Mouse (Mus musculus): ENCODE data around the gene Bbs12. TPM values are rescaled to one million over a fixed set of nuclear protein-coding genes. Genes with fewer than 3 reads are reported as not detected.

Bbs12 gene
- total RNA-seq, 2 experiments from 2014 or later, result 4.4 to 4.9 TPM

- no peak for DNase-seq (ENCODE audit: low spot score in 2 of 2)
- intact Hi-C loops (cut with DNase I), result no loop called here
Measured at GRCm38 (mm10) chr3:37316233-37316632, 3.9 kb downstream of the Bbs12 start.

GRCm38 (mm10) chr3:37324310-37324709 is 12.0 kb downstream of the Bbs12 start:
- intact Hi-C loops (cut with DNase I), result loop anchor here (5.0 kb wide), 1 partner anchor 88 kb away; no protein-coding TSS in a partner anchor
- DNase-seq (ENCODE audit: low spot score in 2 of 2), result no peak

- no peak for DNase-seq (ENCODE audit: low spot score in 2 of 2)
- intact Hi-C loops (cut with DNase I), result no loop called here
Measured at GRCm38 (mm10) chr3:37325317-37326112, 13.2 kb downstream of the Bbs12 start.

GRCm38 (mm10) chr3:37326627-37327026 is 14.3 kb downstream of the Bbs12 start:
- intact Hi-C loops (cut with DNase I), result no loop called here
- DNase-seq (ENCODE audit: low spot score in 2 of 2), result no peak

DNA sequence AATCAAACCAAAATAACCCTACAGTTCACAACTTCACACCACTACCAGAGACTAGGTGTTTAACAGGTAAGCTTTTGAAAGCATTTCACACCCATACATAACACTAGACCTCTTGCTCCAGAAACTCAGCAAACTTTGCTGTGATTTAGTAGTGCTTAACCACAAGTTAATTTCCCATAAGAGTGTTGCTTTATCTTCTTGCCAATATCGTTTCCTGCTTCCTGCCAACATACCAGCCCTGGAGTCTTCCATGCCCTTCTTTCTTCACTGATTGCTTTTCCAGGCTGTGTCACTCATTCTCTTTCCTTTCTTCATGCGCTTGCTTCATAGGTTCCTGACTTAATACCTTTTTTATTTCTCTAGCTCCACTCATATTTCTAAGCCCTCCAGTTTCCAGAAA is 16.1 kb downstream of the Bbs12 start:
- no peak for DNase-seq (ENCODE audit: low spot score in 2 of 2)
- intact Hi-C loops (cut with DNase I), result no loop called here

- DNase-seq (ENCODE audit: low spot score in 2 of 2), result no peak
- intact Hi-C loops (cut with DNase I), result no loop called here
Measured at GRCm38 (mm10) chr3:37329963-37330362, 17.6 kb downstream of the Bbs12 start.

DNA sequence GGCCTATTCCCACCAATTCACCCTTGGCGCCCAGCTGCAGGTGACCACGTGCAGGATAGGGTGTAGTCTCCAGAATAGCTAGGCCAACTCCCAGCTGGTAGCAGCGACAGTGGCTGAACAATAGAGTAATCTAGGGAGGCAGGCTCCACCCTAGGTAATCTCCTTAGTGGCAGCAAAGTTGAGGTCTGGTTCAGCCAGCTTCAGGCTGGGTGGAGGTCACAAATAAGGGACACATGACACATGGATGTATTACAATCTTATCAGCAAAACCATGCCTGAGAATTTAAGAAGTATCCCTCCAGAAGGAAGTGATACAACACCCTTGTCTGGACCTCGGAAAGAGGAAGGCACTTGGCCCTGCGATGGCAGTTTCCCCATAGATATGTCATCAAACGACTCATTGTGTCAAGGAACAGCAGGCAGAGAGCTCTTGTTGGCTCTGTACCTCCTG is 19.7 kb downstream of the Bbs12 start:
- intact Hi-C loops (cut with DNase I), result no loop called here
- no peak for DNase-seq (ENCODE audit: low spot score in 2 of 2)

- no peak for DNase-seq (ENCODE audit: low spot score in 2 of 2)
- intact Hi-C loops (cut with DNase I), result no loop called here
Measured at GRCm38 (mm10) chr3:37334053-37334452, 21.7 kb downstream of the Bbs12 start.

GRCm38 (mm10) chr3:37341110-37341509 is 28.8 kb downstream of the Bbs12 start:
- DNase-seq (ENCODE audit: low spot score in 2 of 2), result no peak
- intact Hi-C loops (cut with DNase I), result loop anchor here (5.0 kb wide), 1 partner anchor 76 kb away; the partner anchor contains the start of gene Spata5

GRCm38 (mm10) chr3:37342811-37343210 is 30.5 kb downstream of the Bbs12 start:
- no peak for DNase-seq (ENCODE audit: low spot score in 2 of 2)
- intact Hi-C loops (cut with DNase I), result loop anchor here (5.0 kb wide), 1 partner anchor 74 kb away; the partner anchor contains the start of gene Spata5

- DNase-seq (ENCODE audit: low spot score in 2 of 2), result no peak
- intact Hi-C loops (cut with DNase I), result no loop called here
Measured at GRCm38 (mm10) chr3:37347671-37348070, 35.3 kb downstream of the Bbs12 start.

DNA sequence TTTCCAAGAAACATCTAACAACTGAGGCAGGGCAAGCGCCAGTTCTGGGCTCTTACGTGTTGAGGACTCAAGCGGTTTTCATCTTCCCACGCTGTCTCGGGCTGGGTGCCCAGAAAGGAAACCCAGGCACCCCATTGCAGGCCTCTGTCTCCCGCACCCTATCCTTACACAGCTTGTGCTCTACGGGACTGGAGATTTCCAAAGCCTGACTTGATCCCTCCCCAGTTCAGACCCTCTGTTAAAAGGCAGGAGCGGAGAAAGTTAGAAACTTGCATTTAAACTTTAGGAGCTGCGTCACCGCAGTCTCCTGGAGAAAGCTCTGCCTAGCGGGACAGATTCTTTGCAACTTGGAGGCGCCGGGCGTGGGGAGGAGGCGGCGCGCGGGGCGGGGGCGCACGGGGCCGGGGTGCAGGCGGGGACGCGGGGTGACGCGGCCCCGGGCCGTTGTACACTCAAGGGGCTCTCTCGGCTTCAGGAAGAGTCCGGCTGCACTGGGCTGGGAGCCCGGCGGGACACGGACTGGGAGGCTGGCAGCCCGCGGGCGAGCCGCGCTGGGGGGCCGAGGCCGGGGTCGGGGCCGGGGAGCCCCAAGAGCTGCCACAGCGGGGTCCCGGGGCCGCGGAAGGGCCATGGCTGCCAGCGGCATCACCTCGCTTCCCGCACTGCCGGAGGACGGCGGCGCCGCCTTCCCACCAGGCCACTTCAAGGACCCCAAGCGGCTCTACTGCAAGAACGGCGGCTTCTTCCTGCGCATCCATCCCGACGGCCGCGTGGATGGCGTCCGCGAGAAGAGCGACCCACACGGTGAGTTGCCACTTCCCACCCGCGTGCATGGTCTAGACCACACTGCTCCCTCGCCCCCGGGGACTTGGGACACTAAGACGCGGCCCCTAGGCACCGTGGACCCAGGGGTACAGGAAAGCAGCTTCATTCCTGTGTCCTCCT is 36.1 kb downstream of the Bbs12 start, which contains the start of gene Fgf2:
TSS of gene Fgf2 (plus strand) at position 126 of the 945 bp plus-strand sequence.
- intact Hi-C loops (cut with DNase I), result no loop called here
- peak; percentile 29 to 50 for DNase-seq (ENCODE audit: low spot score in 2 of 2)

GRCm38 (mm10) chr3:37349166-37349548 is 36.8 kb downstream of the Bbs12 start:
- no peak for DNase-seq (ENCODE audit: low spot score in 2 of 2)
- intact Hi-C loops (cut with DNase I), result no loop called here

DNA sequence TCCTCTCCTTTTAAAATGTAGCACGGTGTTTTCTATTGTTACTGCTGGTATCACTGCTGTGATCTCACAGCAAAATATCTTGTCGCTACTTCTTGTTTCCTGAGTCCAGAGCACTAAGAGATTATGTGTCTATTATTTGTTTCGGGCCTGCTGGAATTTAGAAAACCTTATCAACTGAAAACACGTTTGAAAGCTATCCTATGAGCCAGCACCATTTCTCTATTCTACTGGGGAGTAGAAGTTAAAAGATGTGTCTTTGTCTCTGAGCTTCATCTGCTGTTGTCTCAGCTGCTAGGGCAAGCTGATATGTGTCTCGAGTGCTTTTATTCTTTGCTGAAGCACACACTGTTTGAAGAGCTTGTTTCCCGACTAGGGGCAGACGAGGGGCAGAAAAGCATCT is 38.0 kb downstream of the Bbs12 start:
- intact Hi-C loops (cut with DNase I), result no loop called here
- DNase-seq (ENCODE audit: low spot score in 2 of 2), result no peak

GRCm38 (mm10) chr3:37353951-37354481 is 41.7 kb downstream of the Bbs12 start:
- intact Hi-C loops (cut with DNase I), result no loop called here
- no peak for DNase-seq (ENCODE audit: low spot score in 2 of 2)

DNA sequence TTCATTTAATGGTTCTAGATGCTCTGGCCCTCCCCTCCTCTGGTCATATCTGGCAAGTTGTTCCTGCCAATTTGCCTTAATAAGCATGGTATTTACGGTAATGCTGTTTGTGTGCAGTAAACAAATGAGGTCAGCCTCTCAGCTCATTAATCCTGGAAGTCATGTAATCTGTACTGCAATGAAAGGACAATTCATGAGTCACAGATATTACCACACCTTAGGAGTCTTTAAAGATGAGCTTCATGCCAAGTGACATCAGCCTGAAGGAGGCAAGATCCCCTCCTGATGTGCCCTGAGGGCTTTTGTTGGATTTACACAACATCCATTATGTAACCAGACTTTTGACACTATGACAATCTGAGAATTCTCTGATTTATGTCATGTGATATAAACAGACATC is 42.4 kb downstream of the Bbs12 start:
- DNase-seq (ENCODE audit: low spot score in 2 of 2), result no peak
- intact Hi-C loops (cut with DNase I), result no loop called here

DNA sequence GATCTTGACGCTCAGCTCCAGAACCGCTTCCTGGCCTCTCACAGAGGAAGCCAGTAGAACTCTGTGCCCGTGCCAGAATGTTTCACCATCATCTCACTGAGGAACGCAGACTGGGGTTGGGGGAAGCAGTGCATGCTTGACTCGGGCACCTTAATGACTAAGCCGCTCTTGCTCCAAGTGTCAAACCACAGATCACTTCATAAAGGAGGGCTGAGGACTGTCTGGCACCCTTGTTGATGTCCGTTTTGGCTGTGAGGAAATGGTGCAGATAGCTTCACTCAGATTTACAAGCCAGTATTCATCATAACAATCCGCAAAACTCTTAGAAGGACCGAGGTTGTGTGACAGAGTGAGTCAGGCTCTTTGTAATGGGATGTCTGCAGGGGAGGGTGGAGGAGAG is 48.4 kb downstream of the Bbs12 start:
- no peak for DNase-seq (ENCODE audit: low spot score in 2 of 2)
- intact Hi-C loops (cut with DNase I), result no loop called here

DNA sequence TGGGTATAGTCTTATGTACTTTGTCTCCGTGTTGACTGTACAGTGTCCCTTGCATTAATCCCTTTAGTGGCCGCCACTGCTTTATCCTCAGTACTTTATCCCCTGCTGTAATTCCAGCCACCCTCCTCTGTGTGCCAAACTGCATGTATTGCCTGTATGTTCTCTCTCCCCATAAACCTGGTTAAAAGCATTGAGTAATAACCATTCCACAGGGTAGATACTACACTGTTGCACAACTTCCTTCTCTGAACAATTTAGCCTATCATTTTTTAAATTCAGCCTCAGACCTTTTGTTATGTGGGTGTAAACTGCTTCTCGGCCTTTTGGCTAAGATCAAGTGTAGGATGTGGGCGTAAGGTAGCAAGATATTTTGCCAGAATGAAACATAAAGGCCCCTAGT is 52.8 kb downstream of the Bbs12 start:
- no peak for DNase-seq (ENCODE audit: low spot score in 2 of 2)
- intact Hi-C loops (cut with DNase I), result no loop called here

- intact Hi-C loops (cut with DNase I), result no loop called here
- DNase-seq (ENCODE audit: low spot score in 2 of 2), result no peak
Measured at GRCm38 (mm10) chr3:37365976-37366375, 53.6 kb downstream of the Bbs12 start.

Data from left cerebral cortex, postnatal 14 days (tissue).